Mouse (Mus musculus): ENCODE measurements around the gene AW549877. TPM values are rescaled to one million over a fixed set of nuclear protein-coding genes. Genes with fewer than 3 reads are reported as not detected.

The AW549877 gene
- polyA plus RNA-seq, 1 experiment from 2014 or later: 65.5 TPM

DNA sequence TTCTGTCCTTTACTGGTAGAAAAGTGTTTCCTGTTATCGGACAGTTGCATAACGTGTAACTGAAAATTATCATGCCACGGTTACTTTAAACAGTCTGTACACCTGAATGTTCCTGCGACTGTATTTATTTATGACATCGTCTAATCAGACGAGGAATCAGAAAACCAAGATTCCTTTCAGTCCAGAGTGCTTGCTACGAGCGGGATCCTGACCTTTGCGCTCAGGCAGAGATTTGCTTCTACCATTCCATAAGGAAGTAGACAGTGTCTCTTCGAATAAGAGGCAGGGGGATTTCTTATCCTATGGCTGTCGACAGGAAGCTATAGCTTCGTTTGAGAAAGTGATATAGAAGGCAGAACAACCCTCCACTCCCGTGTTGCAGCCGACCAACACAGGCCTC, 25.8 kb downstream of the AW549877 start:
- Histone ChIP-seq H3K4me1 (ENCODE audit: control insufficient read depth, insufficient read depth, low read length) (no peaks in the 10 kb centered on the region), H3K9me3 (ENCODE audit: control insufficient read depth, low read length) (no peaks in the 10 kb centered on the region), H3K4me2 (no peak overlapping the region), H3K9ac (ENCODE audit: low read length) (no peak overlapping the region), H3K36me3 (ENCODE audit: control insufficient read depth, insufficient read depth, low read length) (no peaks in the 10 kb centered on the region), H3K27ac (ENCODE audit: low read depth, low read length) (no peak overlapping the region), H3K27me3 (ENCODE audit: control insufficient read depth, insufficient read depth, low read length) (no peaks in the 10 kb centered on the region), H3K4me3 (ENCODE audit: low read depth, low read length) (no peak overlapping the region)
- no peak for ATAC-seq (ENCODE audit: low FRiP score)
- DNase-seq (ENCODE audit: low spot score, missing footprints): no peak
- WGBS: 91% methylated on average over 14 of the region's 14 CpGs

- Histone ChIP-seq H3K27me3 (ENCODE audit: control insufficient read depth, insufficient read depth, low read length) (no peaks in the 10 kb centered on the region), H3K36me3 (ENCODE audit: control insufficient read depth, insufficient read depth, low read length) (no peaks in the 10 kb centered on the region), H3K4me1 (ENCODE audit: control insufficient read depth, insufficient read depth, low read length) (no peaks in the 10 kb centered on the region), H3K4me2 (no peak overlapping the region), H3K4me3 (ENCODE audit: low read depth, low read length) (no peak overlapping the region), H3K27ac (ENCODE audit: low read depth, low read length) (no peak overlapping the region), H3K9ac (ENCODE audit: low read length) (no peak overlapping the region), H3K9me3 (ENCODE audit: control insufficient read depth, low read length) (no peaks in the 10 kb centered on the region)
- 87% methylated on average over 8 of the region's 8 CpGs for WGBS
- DNase-seq (ENCODE audit: low spot score, missing footprints) (no peak), ATAC-seq (ENCODE audit: low FRiP score) (no peak)
Observed at GRCm38 (mm10) chr15:3962251-3962650, 33.3 kb downstream of the AW549877 start.

GRCm38 (mm10) chr15:3960094-3960493, 35.5 kb downstream of the AW549877 start:
- no peak for ATAC-seq (ENCODE audit: low FRiP score)
- Histone ChIP-seq H3K9me3 (ENCODE audit: control insufficient read depth, low read length) (no peaks in the 10 kb centered on the region), H3K4me1 (ENCODE audit: control insufficient read depth, insufficient read depth, low read length) (no peaks in the 10 kb centered on the region), H3K36me3 (ENCODE audit: control insufficient read depth, insufficient read depth, low read length) (no peaks in the 10 kb centered on the region), H3K9ac (ENCODE audit: low read length) (no peak overlapping the region), H3K27me3 (ENCODE audit: control insufficient read depth, insufficient read depth, low read length) (no peaks in the 10 kb centered on the region), H3K4me2 (no peak overlapping the region), H3K4me3 (ENCODE audit: low read depth, low read length) (no peak overlapping the region), H3K27ac (ENCODE audit: low read depth, low read length) (no peak overlapping the region)
- 48% methylated on average over 1 of the region's 1 CpGs for WGBS
- DNase-seq (ENCODE audit: low spot score, missing footprints): no peak

DNA sequence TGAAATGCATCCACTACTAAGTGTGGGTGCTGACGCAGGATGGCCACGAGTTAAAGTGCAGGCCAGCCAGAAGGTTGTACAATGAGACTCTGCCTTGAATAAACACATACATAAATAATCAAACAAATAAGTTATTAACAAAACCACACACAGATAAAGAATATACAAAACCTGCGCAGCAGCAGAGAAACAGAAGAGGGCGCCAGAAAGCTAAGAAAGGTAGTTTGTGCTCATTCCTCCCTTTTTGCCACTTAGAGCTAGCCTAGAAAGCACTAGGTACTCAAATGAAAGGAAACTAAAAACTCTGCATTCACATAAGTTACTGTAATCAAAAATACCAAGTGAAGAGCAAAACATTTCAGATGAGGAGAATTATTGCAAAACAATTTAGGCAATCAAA, 37.6 kb downstream of the AW549877 start:
- Histone ChIP-seq H3K4me2 (no peak overlapping the region), H3K27ac (ENCODE audit: low read depth, low read length) (no peak overlapping the region), H3K4me3 (ENCODE audit: low read depth, low read length) (no peak overlapping the region), H3K36me3 (ENCODE audit: control insufficient read depth, insufficient read depth, low read length) (no peaks in the 10 kb centered on the region), H3K27me3 (ENCODE audit: control insufficient read depth, insufficient read depth, low read length) (no peaks in the 10 kb centered on the region), H3K4me1 (ENCODE audit: control insufficient read depth, insufficient read depth, low read length) (no peaks in the 10 kb centered on the region), H3K9ac (ENCODE audit: low read length) (no peak overlapping the region), H3K9me3 (ENCODE audit: control insufficient read depth, low read length) (no peaks in the 10 kb centered on the region)
- ATAC-seq (ENCODE audit: low FRiP score) (peak; percentile 38), DNase-seq (ENCODE audit: low spot score, missing footprints) (peak; percentile 85)
- WGBS: 31% methylated on average over 4 of the region's 4 CpGs

DNA sequence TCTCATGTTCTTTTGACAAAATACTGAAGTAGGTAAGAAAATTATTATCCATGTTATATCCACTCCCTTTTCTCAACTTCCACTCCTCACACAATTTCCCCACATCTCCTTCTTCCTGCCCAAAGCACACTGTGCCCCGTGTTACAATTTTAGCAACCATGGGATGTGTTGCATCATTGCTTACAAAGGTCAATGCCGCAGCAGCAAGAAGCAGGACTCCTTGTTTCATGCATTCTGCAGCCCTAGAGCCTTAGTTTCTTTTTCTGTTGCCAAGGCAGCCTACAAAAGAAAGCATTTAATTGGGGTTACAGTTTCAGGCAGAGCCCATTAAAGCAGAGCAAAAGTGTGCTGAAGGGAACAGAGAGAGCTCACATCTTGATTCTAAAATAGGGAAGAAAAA, 40.6 kb downstream of the AW549877 start:
- H3K9ac ChIP-seq (ENCODE audit: low read length): no peak overlapping the region
- peak; percentile 28 for DNase-seq (ENCODE audit: low spot score, missing footprints)
- H3K9me3 ChIP-seq (ENCODE audit: control insufficient read depth, low read length): no peaks in the 10 kb centered on the region
- WGBS: 86% methylated on average over 2 of the region's 2 CpGs
- H3K36me3 ChIP-seq (ENCODE audit: control insufficient read depth, insufficient read depth, low read length): no peaks in the 10 kb centered on the region
- no peak overlapping the region for H3K27ac ChIP-seq (ENCODE audit: low read depth, low read length)
- H3K4me1 ChIP-seq (ENCODE audit: control insufficient read depth, insufficient read depth, low read length): no peaks in the 10 kb centered on the region
- ATAC-seq (ENCODE audit: low FRiP score): no peak
- H3K27me3 ChIP-seq (ENCODE audit: control insufficient read depth, insufficient read depth, low read length): no peaks in the 10 kb centered on the region
- H3K4me3 ChIP-seq (ENCODE audit: low read depth, low read length): no peak overlapping the region
- no peak overlapping the region for H3K4me2 ChIP-seq

DNA sequence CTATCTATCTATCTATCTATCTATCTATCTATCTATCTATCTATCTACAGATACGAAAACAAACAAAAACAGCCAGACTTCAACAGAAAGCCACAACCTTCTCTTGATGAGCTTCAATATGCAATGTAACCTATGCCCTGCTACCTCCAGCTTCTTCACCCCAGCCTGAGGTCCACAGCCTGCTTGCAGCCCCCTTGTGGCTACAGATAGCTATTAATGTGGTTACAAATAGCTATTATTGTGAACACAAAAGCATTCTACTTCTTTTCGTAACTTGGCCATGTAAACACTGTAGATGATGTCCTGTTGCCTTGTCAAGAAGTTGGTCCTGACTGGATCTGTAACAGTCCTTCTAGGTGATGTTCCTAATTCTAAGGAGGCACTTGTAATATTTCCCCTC, 57.4 kb downstream of the AW549877 start:
- DNase-seq (ENCODE audit: low spot score, missing footprints): no peak
- no peak overlapping the region for H3K27ac ChIP-seq (ENCODE audit: low read depth, low read length)
- no peak for ATAC-seq (ENCODE audit: low FRiP score)
- 83% methylated on average over 2 of the region's 2 CpGs for WGBS
- no peaks in the 10 kb centered on the region for H3K9me3 ChIP-seq (ENCODE audit: control insufficient read depth, low read length)
- no peak overlapping the region for H3K4me3 ChIP-seq (ENCODE audit: low read depth, low read length)
- H3K4me2 ChIP-seq: no peak overlapping the region
- no peaks in the 10 kb centered on the region for H3K4me1 ChIP-seq (ENCODE audit: control insufficient read depth, insufficient read depth, low read length)
- no peaks in the 10 kb centered on the region for H3K27me3 ChIP-seq (ENCODE audit: control insufficient read depth, insufficient read depth, low read length)
- H3K9ac ChIP-seq (ENCODE audit: low read length): no peak overlapping the region
- H3K36me3 ChIP-seq (ENCODE audit: control insufficient read depth, insufficient read depth, low read length): no peaks in the 10 kb centered on the region; the same call in 1 of the 2 replicates

GRCm38 (mm10) chr15:3936056-3936455, 59.5 kb downstream of the AW549877 start:
- Histone ChIP-seq H3K27ac (ENCODE audit: low read depth, low read length) (no peak overlapping the region), H3K9me3 (ENCODE audit: control insufficient read depth, low read length) (no peaks in the 10 kb centered on the region), H3K36me3 (ENCODE audit: control insufficient read depth, insufficient read depth, low read length) (no peaks in the 10 kb centered on the region; the same call in 1 of the 2 replicates), H3K4me1 (ENCODE audit: control insufficient read depth, insufficient read depth, low read length) (no peaks in the 10 kb centered on the region), H3K4me3 (ENCODE audit: low read depth, low read length) (no peak overlapping the region), H3K4me2 (no peak overlapping the region), H3K27me3 (ENCODE audit: control insufficient read depth, insufficient read depth, low read length) (no peaks in the 10 kb centered on the region), H3K9ac (ENCODE audit: low read length) (no peak overlapping the region)
- DNase-seq (ENCODE audit: low spot score, missing footprints): no peak
- no peak for ATAC-seq (ENCODE audit: low FRiP score)
- WGBS: 83% methylated on average over 3 of the region's 3 CpGs

DNA sequence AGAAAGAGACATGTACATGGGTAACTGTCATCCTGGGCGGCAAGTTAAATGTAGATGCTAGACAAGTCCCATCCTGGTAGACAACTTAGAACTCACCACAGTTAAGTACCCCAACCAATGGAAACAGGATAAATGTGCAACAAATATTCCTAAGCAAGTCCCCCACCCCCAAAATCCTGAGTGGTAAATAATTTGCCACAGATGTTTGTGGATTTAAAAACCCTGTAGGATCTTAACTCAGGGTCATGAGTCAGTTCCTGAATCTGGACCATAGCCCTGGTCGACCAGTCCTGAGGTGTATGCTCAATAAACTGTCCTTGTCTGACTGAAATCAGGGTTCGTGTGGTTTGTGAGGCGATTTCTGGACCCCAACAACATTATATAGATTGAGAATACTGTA, 62.1 kb downstream of the AW549877 start:
- WGBS: 82% methylated on average over 4 of the region's 4 CpGs

More for the DNA sequence above, 62.1 kb downstream of the AW549877 start:
- H3K4me3 ChIP-seq (ENCODE audit: low read depth, low read length): no peak overlapping the region
- no peaks in the 10 kb centered on the region for H3K4me1 ChIP-seq (ENCODE audit: control insufficient read depth, insufficient read depth, low read length)
- no peaks in the 10 kb centered on the region for H3K27me3 ChIP-seq (ENCODE audit: control insufficient read depth, insufficient read depth, low read length)
- no peak overlapping the region for H3K4me2 ChIP-seq
- no peaks in the 10 kb centered on the region for H3K9me3 ChIP-seq (ENCODE audit: control insufficient read depth, low read length)
- no peak overlapping the region for H3K9ac ChIP-seq (ENCODE audit: low read length)
- DNase-seq (ENCODE audit: low spot score, missing footprints) (no peak), ATAC-seq (ENCODE audit: low FRiP score) (no peak)
- H3K27ac ChIP-seq (ENCODE audit: low read depth, low read length): no peak overlapping the region
- H3K36me3 ChIP-seq (ENCODE audit: control insufficient read depth, insufficient read depth, low read length): no peaks in the 10 kb centered on the region

All from midbrain, embryonic 11.5 days (tissue).